Mouse (Mus musculus) CD4-positive, CD25-positive, alpha-beta regulatory T cell, adult 2 months (primary cell): ENCODE measurements at regions not wholly inside any gene's neighbourhood (a gene's known extent, or its start where the extent isn't known, plus 50 kb on each side); places are given as distances from the start of the nearest gene placed in this dataset.

Experiments used
- DNase-seq: peaks from one replicate; pipeline ENCODE4 v3.0.0-alpha.2; 2012; ENCODE audit warnings: low read depth, low spot score

DNA sequence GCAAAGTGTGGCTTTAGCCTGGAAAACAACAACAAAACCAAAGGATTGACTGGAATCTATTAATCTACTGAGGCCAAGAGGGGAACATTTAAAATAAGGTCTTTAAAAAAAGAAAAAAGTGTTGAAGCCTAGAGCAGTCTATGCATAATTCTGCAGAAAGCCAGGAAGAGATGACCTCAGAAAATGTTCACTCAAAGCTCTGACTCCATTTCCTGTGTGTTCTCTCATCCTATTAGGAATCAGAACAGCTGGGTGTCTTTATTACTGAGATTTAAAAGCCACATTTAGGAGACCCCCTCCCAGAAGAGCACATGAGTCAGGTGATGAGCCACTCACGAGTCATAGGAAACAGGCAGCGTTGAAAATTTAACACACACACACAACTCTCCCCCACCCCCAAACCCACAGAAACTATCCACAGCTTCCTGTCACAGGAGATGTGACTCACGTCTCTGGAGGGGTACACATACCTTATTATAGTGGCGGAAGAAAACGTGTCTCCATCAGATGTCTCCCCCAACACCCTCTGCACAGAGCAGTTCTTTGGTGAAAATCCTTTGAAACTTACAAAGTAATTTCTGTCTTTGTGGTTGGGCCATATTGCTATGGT is 140.2 kb upstream of the Hmga2 start:
- DNase-seq = peak; percentile 67

DNA sequence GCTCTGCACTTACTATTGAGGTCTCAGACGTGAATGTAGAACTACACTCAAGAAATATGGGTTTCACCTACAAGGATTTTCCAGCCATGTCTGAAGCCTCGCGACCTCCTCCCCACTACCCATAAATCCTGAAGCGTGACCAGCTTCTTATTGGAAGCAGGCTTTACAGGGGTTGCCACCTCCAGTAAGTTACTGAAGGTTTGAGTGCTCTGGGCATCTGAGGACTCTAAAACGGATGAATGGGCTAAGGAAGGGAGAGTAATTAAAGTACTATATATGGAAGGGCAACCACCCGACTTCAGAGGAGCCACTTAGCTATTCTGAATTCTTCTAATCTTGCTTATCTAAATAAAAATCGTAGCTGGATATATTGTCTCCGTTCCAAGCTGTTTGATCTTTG is 136.1 kb upstream of the Hmga2 start:
- no peak for DNase-seq

DNA sequence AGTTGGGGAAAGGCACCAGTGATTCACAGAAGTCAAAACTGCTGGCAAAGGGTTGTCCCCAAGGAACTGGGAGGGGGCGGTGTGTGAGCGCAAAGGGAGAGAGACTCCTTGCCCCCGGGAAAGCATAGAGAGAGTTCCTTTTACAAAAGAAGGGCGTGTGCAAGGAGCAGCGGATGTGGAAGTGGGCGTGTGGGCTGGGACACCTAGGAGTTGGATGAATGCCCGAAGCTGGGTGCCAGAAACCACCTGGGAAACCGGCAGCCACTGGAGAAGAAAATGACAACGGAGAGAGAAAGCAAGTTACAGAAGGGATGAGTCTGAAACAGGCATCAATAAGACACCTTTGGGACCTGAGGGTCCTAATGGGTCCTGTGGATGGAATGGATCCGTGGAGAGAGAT is 133.8 kb upstream of the Hmga2 start:
- DNase-seq = no peak

DNA sequence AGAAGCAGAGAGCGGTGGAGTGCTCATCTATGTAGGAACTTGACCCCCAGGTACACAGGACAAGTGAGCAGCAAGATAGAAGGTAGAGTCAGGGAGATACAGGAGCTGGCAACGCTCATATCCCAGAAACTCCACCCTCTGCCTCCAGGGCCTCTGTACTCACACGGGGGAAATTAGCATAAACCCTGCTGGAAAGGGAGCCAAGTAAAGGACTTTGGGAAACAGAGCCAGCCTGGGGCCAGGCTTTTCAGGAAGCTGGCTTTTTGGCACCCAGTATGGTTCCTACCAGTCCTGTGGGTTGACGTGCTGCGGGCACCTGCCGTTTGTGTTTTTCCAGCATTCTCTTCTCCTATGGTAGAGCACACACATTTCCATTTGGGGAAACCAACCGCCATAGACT is 128.2 kb upstream of the Hmga2 start:
- DNase-seq = no peak

DNA sequence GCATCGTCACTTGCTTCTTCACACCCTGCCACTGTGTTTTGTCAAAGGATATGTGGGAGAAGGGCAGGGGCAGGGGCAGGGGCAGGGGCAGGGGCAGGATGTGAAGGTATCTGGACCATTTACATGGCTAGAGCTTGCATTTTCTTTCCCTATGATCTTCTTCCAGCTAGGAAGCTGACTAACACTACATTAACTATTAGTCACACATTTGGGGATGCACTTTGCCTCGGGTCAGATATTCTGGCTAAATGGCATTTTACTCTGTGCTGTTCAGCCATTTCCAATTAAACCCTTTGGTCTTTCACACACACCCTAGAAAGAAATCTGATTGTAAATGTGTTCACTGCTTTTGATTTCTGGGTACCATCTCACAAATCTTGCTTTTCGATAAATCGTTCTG is 126.9 kb upstream of the Hmga2 start:
- no peak for DNase-seq

DNA sequence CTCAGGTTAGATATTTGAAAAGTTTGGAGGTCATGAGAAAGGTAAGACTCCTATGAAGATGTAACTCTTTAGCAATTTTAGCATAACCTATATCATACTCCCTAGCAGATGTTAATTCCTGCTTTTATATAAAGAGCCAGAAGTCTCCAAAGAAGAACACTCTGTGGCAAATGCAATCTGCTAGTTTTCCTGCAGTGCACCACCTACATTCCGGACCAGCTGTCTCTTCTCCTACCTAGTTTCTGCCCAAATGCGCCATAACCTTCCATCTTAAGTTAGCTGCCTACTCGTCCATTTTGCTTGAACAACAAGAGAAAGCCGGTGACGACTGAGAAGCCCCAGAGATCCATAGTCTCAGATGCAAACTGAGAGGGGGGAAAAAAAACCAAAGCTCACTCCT is 124.5 kb upstream of the Hmga2 start:
- DNase-seq = no peak

DNA sequence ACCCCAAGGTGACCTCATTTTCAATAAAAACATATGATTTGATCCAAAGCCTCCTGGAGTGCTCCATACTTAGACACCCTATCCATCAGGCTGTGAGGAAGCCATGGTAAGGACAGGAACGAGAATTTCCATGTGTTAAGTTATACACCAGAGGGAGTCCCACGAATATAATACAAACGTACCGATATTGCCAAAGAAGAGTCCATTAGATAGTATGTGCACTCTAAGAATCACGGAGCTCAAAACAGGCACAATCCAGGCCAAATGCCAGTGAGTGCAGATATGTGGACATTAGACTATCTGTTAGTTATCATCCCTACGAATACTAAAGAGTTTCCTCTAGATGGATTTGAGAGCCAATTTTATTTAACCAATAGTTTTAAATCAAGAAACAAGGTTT is 123.3 kb upstream of the Hmga2 start:
- DNase-seq = no peak

DNA sequence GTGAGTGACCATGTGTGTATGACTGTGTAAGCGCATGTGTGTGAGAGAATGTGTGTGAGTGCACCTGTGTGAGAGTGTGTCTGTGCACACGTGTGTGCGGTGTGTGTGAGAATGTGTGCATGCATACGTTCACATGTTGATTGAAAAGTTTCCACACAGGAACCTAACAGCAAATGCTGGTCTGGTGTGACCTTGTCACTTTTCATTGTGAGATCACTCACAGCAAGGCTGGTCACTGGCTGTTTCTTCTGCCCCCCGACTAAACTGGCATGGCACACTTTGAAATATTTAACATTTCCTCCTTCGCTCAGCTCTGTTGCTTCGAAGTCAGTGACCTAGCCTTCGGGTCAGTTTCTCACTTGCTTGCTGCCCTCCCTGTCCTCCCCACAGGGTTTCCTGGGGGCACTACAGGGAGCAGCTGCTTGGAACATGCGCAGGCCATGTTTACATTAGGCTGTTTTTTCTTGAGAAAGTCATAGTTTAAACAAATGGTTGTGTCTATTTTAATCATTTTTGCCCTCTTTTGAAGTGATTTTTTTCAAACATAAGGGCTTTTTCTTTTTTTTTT is 121.1 kb upstream of the Hmga2 start:
- no peak for DNase-seq

DNA sequence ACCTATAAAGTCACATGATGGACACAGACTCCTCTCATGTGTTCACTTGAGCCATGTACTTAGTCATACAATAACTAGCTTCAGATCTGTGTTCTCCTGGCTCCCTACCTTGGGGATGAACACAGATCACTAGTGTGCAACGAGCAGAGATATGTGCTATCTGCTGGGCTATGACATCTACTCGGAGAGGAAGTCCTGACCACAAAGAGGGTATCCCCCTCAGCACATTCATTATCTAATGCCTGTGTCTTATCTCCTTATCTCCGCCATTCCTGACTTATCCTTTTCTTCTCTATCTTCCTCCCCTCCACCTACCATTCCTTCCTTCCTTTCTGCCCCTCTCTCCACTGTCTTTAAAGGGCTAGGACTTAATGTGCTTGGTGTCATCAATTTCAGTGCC is 118.9 kb upstream of the Hmga2 start:
- DNase-seq = no peak

DNA sequence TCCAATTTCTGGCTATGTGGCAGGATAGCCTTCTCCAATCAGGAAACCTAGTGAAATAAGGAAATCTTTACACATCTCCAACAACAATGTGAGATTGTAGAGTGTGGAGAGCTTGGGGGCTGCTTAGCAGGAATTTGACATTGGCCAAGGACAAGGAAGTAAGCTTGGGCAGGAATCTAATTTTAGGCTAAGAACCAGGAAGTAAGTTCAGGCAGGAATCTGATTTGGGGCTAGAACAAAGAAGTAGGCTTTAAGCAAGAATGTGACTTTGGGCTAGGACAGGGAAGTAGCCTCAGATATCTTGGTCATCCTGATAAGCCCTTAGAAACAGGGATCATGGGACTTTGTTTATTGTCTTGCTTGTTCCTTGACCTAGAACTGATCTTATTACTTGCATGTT is 117.6 kb upstream of the Hmga2 start:
- DNase-seq = no peak

DNA sequence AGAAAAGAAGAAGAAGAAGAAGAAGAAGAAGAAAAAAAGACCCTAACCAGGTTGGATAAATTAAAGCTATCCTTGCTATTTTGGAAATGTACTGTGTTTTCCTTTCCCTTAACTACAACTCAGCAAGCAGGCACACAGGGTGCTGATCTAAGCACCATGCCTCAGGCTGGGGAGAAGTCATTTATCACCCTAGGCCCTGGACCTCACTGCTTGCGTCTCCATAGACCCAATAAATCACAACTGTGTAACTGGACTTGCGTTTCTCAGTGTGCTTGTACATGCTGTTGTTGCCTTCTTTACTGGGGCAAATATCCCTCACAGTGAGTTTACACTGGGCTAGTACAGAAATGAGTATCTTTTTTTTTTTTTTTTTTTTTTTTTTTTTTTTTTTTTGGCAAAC is 113.4 kb upstream of the Hmga2 start:
- DNase-seq = no peak

DNA sequence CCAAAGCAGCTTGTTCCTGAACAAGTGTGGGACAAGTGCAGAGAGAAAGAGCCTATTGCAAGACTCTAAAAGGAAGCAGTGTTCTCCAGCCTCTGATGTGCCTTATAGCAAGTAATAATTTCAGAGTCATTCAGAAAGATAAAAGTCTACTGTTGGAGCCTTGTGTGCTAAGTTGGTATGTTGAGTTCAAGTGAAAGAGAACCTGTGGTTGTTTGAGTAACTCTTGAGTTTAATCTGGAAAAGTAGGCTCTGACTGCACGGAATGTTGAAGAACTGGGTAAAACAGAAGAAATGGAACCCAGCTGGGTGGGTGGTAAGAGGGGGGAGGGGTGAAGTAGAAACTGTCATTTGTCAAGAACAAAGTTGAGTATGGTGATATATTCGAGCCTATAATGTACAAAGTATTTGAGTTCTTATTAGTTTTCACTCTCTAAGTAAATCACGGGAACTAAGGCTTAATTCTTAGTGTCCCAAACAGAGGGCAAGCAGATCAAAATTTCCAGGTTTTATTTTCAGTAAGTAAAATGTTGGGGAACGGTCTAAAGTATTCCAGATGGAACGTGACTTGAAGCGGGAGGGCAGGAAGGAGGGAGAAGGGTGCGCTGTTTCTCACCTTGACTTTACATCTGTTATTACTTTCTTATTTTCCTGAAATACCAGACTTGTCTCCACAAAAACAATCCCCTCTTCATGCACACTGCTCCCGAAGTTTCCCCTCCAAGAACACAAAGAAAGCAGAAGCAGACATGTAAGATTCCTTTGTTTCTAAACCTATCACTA is 111.8 kb upstream of the Hmga2 start:
- no peak for DNase-seq

DNA sequence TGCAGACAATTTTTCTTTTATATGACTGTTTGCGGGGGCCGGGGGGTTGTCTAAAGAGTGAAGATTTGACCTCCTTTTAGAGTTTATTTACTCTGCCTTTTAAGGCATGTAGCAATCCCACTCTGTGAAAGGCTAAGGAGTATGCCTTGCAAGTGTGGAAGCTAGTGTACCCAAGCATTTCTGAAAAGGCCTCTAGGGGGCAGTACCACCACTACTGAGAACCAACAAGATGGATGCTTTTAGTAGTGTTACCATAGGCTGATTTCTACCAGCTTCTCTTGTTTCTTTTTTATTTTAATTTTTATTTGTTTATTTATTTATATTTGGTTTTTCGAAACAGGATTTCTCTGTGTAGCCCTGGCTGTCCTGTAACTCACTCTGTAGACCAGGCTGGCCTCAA is 110.9 kb upstream of the Hmga2 start:
- peak; percentile 78 for DNase-seq

DNA sequence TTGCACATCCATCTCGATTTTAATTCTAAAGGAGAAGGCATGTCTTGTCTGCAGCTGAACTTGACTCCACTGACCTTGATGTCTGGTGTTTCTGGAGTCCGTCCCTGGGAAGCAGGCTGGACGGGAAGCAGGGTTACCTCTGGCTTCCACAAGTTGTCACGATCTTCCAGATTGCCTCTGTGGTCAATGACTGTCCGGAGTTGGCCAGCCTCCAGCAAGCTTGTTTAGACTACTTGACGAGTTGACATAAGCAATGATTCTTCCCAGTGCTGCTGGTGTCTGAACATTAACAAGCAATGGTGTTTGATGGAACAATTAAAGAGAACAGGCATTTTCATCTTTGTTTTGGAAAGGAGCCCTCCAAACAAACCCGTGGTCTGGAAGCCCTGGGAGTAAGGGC is 106.2 kb upstream of the Hmga2 start:
- no peak for DNase-seq

DNA sequence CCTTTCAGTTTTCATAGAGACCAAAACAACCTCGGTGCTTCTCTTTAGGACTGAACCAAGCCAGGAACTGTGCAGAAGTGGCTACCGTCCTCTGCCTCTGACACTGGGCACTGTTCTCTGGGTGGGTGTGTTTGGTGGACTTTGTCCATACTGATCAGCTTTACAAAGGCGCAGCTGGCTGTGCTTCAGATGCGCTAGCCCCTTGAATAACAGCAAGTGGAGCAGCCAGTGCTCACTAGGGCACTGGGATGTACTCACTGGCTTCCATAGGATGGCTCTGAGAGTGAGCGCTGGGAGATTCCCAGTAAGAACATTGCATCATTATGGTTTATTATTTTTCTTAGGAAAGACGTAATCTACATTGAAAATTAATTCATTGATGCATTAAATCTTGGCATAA is 105.3 kb upstream of the Hmga2 start:
- no peak for DNase-seq

DNA sequence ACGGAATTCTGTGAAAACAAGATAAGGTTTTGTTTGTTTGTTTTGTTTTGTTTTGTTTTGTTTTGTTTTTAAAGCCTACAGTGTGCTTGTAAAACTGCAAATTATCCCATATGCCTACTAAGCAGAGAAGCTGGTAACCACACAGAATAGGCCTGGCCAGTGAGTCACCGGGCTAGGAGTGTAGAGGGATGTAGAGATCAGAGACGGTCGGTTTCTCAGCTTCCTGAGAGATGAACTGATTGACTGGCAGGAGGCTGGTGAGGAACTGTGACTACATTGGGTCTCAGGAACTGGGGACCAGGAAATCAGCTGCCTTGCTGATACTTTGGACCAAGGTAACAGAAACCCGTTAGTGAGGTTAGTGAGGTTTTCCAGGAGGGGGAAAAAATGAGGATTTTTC is 100.6 kb upstream of the Hmga2 start:
- no peak for DNase-seq

DNA sequence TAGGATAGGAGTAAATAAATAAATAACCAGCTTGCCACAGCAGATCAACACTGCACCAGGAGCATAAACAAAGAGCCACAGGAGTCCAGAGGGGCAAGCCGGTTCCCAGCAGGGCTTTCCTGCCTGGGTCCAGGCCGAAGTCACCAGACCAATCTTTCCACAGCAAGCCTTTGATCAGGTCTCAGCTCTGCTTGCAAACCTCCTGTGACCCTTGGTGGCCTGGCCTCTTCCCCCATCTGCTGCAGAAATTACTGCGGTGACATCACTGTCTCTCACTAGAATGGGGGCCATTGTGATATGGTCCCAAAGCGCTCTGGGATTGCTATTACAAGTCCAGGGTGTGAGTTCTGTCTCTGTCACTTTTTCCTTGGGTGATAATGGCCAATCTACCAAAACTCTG is 99.9 kb upstream of the Hmga2 start:
- no peak for DNase-seq

DNA sequence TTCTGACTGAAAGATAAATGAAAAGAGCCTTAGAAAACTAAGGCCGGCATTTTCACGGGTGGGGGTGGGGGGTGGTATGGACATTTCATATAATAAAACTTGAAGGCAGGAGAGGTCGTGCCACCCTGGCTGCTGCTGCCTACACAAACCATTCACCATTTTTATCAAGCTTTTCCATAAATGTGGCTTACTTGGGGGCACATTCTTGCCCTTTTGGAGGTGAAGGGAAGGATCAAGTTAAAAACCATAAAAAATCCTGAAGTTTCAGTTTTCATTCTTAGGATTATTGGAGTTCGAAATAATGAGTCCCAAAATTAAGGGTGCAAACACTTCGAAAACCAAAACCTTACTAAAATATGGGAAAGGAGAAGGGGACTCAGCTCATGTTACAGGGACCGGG is 95.1 kb upstream of the Hmga2 start:
- DNase-seq = no peak

DNA sequence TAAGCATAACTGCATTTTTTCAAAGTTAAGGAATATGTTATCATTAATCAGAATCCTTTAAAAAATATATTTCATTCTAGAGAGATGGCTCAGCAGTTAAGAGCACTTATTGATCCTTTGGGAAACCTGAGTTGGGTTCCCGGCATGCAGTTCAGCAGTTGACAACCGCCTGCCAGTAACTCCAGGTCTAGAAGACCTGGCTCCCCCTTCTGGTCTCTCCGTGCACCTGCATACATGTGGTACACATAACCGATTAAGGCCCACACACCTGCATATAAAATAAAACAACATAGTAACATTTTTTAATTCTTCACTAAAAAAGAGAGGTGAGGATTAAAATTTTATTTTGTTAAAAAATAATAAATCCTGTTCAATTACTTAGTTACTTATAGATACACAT is 89.7 kb upstream of the Hmga2 start:
- no peak for DNase-seq

DNA sequence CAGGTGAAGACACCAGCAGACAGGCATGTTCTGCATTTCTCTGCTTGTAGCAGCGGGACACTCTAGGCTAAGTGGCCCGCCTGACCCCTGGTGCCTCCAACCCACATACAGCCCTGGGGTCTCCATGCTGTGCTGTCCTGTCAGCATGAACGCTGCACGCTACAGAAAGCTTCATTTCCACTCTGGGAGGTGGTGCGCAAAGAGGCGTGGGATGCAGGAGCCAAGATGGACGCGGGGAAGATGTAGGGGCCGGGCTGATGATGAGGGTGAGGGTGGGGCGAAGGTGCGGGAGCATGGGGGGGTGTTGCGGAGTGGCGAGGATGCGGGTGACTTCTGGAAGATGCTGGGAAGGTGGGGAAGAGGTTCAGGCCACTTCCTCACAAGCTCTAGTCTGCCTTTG is 88.6 kb upstream of the Hmga2 start:
- DNase-seq = no peak

DNA sequence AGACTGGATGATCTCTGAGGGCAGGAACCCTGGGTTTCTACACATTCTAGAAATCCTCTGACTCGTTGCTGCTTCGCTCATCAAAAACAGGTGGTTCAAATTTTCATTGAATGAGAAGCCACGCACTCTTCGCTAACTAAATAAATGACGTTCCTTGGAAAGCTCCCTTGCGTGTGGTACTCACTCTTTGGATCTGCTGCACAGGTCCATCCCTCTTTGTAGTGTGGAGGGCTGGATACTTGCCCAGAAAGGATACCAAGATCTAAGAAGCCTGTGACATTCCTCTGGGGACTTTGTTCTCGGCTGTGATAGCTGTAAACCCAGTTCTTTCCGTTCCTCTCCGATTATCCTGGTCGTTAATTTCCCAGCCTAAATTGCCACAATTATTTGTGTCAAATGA is 87.7 kb upstream of the Hmga2 start:
- DNase-seq = no peak

DNA sequence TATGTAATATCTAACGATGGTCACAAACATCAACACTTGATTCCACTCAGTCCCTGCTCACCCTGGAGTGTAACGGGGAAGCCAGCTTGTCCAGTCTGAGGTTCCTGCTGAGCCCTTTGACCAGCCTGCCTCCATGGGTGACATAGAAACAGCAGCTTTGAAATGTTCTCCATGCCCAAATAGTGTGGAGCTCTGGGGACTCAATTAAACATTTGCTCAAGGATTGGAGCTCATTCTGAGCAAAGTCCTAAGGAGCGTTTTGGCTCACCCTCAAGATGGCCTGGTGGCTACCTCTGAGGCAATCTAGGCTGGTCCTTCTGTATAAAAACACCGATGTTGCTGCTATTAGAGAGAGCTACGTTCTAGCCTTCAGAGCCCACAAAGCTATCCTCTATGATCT is 85.6 kb upstream of the Hmga2 start:
- no peak for DNase-seq

DNA sequence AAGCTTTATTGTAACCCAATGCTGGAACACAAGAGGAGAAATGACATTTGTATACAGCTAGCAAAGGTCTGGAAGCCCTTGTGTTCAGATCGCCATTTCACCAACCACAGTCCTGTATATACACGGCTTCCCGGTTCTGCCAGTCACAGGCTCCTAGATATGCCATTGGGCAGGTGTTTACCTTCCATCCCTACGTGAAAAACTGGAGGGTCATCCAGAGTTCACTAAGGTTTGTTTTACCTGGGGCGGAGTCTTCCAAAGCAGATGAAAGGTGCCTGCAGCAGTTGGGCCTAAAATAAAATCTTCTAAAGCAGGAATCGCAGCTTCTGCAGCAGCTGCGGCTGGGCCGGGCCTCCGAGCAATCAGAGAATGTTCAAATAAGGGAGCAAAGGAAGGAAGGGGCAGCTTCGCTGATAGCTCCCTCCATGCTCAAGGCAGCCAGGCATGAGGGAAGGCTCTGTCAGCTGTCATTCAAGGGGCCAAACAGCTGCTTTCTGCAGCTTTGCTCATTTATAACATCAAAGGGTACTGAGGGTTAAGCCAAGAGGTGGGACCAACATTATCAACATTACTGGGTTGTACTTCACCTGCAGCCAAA is 81.7 kb upstream of the Hmga2 start:
- DNase-seq = no peak
